Mouse (Mus musculus) kidney, adult 9 months (tissue): ENCODE measurements around the gene Creb5.

Experiments used
- DNase-seq: peaks from one replicate; pipeline ENCODE4 v3.0.0; 2022

Gene Creb5

GRCm38 (mm10) chr6:53447479-53447878 lies 160.4 kb downstream of the Creb5 start:
- no peak for DNase-seq

DNA sequence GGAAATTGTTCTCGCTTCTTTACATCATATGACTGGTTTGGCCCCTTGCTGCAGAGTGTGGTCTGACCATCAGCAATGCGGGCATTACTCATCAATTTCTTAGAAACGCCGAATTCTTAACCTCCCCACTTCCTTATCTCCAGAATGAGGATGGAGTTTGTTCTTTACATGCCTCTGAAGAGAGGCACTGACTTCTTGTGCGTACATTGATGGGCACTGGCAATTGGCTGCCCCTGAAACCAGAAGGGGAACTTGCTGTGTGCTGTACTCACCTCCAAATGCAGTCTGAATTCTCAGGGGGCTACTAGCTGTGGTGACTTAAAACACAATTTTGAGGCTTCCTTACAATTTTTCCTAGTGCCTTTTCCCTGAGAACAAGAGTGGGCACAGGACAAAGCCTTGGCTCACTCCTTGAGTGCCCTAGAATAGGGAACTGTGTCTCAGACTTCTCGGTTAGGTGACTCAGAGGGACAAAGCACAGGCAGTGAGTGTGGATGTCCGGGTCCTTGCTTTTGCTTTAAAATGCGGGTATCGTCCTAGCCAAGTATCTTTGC lies 161.3 kb downstream of the Creb5 start:
- no peak for DNase-seq

- peak; percentile 9 for DNase-seq
These were observed 162.5 kb downstream of the Creb5 start for GRCm38 (mm10) chr6:53449437-53450173.

- DNase-seq = no peak
These were observed 163.4 kb downstream of the Creb5 start for GRCm38 (mm10) chr6:53450494-53450893.

DNA sequence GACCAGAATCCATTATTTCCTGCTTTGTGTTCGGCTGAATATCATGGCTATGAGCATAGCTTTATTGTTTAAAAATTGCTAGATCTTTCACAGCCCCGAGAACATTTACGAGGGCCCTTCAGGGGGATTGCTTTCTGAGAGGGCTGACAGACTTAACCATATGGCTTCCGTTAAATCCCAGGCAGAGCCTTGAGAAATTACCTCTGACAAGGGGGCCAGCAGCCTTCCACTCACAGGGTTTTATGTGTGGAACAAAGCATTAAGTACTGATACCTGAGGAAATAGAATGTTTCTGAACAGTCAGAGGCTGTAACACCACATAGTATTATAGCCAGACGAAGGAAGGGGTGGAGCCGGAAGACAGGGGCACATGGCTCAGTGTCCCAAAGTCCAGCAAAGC lies 165.2 kb downstream of the Creb5 start:
- DNase-seq = no peak

DNA sequence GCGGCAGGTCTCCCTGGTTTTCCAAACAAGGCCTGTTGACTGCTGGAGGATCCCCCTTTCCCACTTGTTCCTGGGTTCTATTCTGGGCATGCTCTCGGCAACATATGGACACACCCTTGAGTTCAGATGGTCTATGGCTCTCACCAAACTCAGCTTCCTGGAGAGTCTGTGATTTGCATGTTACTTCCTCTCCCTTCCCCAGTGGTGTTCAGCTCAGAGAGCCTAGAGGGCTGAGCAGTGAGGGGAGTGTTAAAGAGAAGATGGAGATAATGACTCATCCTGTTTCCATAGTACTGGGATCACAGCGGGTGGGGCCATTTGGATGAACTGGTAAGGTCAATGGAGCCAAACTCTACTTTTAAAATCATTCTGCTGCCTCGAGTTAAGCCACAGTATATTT lies 168.4 kb downstream of the Creb5 start:
- DNase-seq = no peak

- no peak for DNase-seq
These were observed 169.0 kb downstream of the Creb5 start for GRCm38 (mm10) chr6:53456111-53456510.

- no peak for DNase-seq
These were observed 173.1 kb downstream of the Creb5 start for GRCm38 (mm10) chr6:53459995-53460747.

DNA sequence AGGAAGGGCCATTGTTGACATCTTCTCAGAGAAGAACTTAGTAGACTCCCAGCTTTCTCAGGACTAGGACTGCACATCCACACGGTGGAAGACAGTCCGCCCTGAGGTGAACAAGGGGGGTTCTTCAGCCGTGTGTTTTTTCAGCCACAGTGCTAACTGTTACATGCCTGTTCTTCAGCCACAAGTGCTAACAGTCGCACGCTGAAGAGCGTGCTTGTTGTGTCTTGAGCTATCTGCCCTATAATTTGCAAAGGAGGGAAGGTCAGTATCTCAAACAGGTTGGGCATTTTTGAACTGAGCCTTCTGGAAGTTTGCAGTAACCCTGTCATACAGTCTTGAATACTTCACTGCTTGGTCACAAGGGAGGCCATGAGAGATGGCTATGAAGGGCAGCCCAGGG lies 174.0 kb downstream of the Creb5 start:
- no peak for DNase-seq

GRCm38 (mm10) chr6:53461775-53462770 lies 175.0 kb downstream of the Creb5 start:
- DNase-seq = no peak

DNA sequence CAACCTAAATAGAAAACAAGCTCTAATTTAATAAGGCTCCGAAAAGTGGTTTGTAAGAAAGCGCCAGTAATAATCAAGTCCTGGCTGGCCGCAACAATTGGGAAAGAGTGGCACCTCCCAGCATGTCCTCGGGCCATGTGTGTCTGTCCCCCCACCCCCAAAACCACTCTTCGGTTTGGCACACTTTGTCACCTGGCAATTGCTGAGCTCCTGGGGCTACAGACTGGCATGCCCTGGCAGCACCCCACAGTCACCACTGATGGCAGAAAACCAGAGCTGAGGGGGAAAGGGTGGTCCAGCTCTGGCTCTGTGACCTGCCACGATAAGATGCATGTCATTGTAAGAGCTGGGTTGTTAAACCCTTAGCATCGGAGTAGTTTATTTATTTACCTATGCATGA lies 175.7 kb downstream of the Creb5 start:
- DNase-seq = no peak

DNA sequence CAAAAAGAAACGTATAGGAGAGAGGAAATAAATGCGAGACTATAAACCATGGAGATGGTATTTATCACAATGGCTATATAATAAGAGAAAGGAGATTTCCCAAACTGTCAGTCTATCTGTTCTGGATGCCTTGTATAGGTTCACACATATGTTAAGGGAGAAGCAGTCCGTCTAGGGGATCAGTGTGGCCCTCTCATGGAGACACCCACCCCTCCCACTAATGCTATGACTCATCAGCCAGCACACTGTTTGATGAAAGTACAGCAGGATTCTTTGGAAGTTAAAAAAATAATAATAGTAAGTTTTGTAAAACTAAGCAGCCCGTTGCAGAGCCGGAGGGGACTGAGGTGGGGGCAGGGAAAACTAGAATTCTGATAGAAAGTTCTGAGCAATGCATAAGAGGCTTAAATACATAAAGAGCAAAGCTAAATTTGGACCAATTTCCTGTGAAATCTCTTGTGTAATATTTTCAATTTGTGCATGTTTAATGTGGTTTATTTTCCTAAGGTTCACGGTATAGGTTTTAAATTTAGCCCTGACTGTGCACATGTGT lies 176.3 kb downstream of the Creb5 start:
- DNase-seq = no peak

DNA sequence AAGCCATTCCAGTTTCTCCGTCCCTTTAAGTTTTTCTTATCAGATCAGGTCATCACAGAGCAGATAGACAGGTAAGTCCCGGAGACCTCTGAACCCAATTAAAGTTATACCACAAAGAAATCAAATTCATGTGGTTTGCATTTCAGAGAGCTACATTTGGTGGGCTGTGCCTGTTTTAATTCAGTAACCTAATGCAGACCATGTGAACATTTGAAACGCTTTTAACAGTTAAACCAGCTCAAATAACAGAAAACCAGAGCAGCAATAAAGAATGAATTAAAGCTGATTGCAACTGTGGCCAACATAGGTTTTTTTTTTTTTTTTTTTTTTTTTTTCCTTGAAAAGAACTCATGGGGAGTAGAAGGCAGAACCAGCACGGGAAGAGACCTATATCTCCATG lies 182.1 kb downstream of the Creb5 start:
- DNase-seq = no peak

GRCm38 (mm10) chr6:53469703-53470102 lies 182.6 kb downstream of the Creb5 start:
- DNase-seq = no peak

DNA sequence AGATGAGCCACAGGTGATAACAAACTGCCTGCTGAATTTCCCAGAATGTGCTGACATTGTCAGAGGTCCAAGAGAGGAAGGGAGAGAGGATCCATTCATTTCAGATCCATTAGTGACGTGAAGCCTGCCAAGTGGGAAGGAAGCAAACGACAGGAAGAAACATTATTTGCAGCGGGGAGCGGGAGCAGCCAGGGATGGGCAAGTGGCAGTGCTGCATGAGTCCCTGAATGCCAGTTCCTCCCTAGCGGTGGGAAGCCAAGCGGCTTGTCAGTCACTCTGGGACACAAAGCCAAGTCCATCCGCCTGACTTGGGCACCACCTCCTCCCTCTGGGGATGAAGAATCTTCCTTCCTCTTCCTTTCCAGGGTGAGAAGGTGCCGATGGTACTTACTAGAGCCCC lies 183.5 kb downstream of the Creb5 start:
- DNase-seq = peak; percentile 7

- no peak for DNase-seq
These were observed 184.0 kb downstream of the Creb5 start for GRCm38 (mm10) chr6:53470999-53471591.

- DNase-seq = no peak
These were observed 185.7 kb downstream of the Creb5 start for GRCm38 (mm10) chr6:53472751-53473150.

GRCm38 (mm10) chr6:53477501-53477900 lies 190.4 kb downstream of the Creb5 start:
- no peak for DNase-seq

GRCm38 (mm10) chr6:53490917-53491316 lies 203.8 kb downstream of the Creb5 start:
- DNase-seq = no peak

DNA sequence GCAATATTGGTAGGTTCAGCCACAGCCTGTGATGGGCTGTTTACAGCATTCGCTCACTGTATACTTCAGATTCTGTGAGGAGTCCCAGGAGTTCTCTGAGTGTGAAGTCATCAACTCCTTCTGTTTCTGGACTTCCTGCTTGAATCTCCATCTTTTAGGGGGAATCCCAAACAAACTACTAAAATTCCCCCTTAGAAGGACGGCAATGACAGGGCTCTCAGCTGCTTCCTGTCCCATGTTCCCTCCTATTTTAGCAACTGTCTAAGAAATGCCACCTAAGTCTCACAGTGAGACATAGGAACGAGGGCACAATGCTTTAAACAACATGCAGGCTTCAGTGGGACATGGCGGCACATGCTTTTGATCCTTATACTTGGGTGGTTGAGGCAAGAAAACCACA lies 204.3 kb downstream of the Creb5 start:
- DNase-seq = no peak

- no peak for DNase-seq
These were observed 206.8 kb downstream of the Creb5 start for GRCm38 (mm10) chr6:53493864-53494263.

GRCm38 (mm10) chr6:53495667-53496066 lies 208.6 kb downstream of the Creb5 start:
- DNase-seq = no peak
